Mouse (Mus musculus): ENCODE data around the gene Tmem252.

DNA sequence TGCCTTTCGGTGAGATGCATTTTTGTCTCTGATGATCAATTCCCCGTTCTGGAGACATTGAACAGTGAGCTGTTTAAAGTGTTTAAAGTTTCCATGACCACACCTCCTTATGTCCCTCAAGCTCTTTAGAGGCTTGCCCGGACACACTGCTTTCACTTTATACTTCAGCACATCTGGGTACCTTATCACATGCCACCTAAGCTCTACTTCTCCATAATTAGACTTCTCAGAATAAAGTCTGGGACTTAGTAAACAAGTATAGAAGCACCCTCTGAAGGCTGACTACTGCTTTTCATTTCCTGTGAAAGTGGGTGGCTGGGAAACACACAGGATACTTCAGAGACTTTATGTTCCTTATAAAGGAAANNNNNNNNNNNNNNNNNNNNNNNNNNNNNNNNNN lies 16.8 kb upstream of the Tmem252 start:
- TF ChIP-seq CTCF (conservative IDR thresholded peaks at IDR 0.05; ENCODE audit: low read length) (no peak), POU5F1 (IDR thresholded peaks at IDR 0.05; ENCODE audit: borderline replicate concordance, low read length) (no peak), NANOG (IDR thresholded peaks at IDR 0.05; ENCODE audit: borderline replicate concordance, low read length) (no peak)
